Mouse (Mus musculus): ENCODE results near the gene Atp5s.

Gene Atp5s

DNA sequence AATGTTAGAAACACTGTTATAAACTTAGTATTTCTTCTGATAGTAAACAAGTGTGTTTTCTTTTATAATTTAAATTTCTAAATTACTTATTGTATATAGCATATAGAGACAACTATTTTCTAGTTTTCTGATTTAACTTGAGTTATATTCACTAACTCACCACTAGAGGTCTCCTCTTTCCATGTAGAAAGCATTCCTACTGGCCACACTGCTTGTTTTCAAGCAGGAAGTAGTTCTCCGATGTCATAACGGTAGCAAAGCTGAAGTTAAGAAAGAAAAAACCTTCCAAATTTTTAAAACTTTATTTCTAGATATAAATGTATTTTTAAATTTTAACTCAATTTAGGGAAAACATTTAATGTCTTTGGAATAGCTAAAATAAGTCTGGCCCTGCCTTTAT, 8.8 kb downstream of the Atp5s start:
- no peak for DNase-seq

DNA sequence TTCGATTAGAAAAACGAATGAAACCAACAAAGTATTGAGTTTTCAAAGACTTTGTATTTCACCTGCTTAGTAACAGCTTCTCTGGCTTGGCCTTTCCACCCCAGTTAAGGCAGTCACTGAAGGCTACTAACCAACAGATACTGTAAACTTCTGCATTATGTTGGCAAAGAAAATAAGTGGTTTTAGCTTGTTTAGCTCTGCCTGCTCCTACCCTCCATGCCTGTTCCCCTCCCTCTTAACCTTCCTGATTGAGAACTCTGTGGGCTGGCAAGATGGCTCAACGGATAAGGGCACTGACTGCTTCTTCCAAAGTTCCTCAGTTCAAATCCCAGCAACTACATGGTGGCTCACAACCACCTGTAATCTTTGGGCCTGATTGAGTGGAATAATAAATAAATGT, 9.2 kb downstream of the Atp5s start:
- peak; percentile 12 for DNase-seq

DNA sequence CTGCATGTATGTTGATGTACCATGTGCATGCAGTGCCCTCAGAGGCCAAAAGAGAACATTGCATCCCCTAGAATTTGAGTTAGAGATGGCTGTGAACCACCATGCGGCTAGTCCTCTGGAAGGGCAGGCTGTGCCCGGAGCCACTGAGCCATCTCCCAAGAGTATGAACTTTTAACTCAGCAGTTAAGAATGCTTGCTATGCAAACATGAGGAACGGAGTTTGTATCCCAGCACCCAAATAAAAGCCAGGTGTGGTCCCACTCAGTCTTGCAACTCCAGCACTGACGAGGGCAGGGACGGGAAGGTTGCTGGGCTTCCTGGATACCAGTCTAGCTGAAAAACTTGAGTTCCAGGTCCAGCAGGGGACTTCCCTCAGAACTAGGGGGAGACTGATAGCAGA, 17.2 kb downstream of the Atp5s start:
- DNase-seq = no peak

DNA sequence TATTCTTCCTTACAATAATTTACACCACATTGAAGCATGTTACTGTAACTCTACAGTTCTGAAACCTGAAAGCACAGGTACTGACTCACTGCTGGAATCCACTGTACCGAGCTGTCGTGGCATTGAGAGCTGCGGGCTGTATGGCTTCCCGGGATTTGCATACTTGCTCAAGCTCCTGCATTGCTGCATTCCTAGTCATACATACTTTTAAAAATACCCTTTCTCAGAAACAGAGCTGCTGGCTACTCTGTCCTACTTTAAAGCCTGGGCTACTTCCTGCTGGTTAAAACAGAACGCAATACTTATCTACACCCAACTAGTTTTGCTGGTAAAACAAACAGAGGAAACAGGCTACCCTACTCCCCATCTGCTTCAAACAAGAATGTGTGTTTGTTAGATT, 19.4 kb downstream of the Atp5s start:
- no peak for DNase-seq

DNA sequence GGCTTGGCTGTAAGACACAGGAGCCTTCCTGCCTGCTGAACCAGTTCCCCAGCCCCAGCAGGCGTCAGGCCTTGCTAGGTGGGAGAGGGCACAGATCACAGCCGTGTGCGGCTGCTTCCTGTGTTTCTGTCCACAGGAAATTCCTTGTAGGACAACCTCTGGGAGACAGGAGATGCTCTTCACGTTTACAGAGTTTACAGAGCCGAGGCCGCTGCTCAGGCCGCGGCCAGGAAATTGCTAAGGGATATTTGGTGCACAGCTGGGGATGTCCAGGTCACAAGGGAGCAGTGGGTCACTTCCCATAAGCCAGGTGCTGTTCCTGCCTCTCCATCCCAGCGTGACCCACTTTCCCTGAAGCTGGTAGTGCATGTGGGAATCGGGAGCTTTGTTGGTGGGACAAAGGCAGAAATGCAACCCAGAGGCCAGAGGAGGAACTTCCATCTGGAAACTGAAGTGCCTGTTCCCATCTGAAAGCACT, 27.2 kb downstream of the Atp5s start:
- no peak for DNase-seq

DNA sequence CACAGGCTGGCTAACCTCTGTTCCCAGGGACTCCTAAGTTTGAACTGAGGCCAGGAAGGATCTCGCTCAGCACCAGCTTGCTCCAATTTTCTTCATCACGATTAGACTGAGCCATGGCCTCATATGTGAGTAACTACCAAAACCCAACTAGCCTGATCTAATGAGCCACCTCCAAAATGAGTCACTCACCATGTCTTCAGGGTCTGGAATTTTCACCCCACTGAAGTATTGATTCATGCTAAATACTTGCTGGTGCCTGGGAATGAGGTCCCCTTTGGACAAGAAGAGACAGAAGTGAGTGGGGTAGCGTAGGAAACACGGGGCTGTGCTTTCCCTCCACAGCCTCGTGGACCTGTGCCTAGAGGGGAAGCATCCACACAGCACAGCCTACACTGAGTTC, 29.2 kb downstream of the Atp5s start:
- no peak for DNase-seq

DNA sequence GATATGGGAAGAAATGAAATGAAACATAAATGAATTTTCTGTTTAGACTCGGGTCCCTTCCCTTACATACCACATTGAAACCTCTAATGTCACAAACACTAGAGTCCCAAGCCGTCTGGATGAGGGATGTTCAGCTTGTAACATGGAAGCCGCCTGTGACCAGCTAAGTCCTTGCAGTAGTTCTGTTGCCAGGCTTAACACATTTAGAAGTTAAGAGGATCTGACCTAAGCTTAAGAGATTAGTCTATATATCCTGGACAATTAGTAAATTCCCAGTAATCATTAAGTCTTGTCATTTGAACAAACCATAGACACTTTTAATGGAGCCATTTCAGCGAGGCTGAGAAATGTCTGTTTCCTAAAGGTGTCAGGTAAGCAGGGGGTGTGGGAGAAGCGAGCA, 31.3 kb downstream of the Atp5s start:
- no peak for DNase-seq

DNA sequence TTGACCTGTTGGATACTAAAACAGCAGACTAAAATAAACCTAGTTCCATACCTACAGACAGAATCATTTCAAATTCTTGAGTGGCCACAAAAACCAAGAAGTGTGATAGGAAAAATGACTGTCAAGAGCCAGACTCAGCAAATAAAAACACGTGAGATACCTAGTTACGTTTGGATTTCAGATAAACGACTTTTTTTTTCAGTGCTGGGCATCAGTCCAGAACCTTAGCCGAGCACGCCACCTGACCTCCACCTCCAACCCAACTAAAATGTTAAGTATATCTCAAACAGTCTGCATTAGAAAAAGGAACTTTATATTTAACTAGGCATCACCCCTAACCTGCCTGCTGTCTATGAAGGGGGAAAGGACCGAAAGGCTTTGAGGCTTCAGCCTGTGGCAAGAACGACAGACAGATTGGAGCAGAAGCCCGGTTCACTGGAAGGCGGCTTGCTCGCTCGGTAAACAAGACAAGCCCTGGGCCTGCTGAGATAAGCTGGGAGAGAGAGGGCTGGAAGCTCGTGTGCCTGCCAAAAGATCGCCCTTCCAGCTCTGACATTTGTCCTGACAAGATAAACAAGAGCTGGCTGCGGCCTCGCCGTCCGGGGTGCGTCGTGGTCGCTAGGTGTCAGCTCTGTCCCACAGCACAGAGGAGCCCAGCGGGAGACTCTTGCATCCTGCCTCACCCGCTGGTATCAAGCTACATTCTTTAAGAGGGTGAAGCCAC, 32.8 kb downstream of the Atp5s start:
- peak; percentile 76 for DNase-seq

DNA sequence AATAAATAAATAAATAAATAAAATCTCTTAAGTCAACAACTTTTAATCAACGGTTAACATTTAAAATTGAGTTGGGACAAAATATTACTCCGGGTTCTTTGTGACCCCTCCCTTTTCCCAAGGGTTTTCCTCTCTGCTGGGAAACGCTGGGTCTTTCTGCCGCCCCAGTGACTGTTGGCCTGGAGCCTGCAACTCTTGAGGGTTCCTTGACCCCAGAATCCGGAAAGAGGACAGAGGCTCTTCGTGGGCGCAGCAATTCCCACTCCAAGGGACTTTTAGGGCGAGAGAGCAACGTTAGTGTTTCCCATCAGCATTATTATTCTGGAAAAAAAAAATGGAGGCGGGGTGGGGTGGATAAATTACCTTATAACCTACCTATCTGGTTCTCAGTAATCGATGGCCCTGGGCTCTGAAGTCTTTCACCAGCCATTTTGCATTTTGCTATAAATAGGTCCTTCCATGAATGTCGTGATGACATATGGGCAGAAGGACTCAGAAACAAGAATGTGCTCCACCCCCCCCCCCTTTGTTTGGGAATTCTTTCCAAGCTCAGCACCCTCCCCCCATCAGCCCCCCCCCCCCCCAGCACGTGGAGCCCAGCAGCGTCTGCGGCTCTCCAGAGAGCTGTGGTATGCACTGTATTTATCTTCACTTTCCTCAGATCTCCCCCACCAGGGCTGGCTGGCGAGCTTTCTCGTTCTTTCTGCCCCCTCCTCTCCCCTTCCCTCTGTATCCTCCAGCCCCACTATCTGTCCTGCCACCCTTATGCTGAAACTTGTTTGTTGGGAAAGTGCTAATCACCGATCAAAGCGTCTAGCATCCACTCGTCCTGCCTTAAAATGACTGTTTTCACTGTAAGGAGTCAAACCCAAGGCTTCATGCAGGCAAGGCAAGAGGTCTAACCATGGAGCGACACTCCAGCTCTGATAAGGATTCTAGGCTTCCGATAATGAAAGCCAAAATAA, 33.8 kb downstream of the Atp5s start:
- no peak for DNase-seq

DNA sequence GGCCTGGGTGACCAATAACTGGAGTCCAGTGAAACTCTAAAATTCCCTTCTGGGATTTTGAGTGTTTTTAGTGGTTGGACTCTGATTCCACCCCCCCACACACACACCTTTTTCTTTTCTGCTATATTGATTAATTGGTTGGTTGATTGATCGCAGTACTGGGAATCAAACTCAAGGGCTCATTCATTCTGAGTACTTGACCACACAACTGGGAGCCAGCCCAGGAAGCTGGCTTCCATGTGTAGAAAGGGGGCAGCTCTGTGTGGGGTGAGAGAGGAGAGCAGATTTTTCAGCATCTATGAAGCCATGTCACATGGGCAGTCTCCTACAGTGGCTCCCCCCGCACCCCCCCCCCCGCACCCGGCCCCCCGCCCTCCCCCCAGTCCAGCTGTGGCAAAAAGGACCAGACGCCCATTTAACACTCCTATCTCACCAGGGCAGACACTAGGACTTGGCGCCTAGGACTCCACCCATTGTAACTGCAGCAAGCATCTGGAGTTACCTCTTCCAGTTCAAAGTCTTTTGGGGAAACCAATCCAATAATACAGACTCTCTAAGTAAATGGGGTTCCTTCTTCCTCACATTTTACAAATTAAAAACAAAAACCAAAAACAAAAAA, 34.6 kb downstream of the Atp5s start:
- DNase-seq = no peak

DNA sequence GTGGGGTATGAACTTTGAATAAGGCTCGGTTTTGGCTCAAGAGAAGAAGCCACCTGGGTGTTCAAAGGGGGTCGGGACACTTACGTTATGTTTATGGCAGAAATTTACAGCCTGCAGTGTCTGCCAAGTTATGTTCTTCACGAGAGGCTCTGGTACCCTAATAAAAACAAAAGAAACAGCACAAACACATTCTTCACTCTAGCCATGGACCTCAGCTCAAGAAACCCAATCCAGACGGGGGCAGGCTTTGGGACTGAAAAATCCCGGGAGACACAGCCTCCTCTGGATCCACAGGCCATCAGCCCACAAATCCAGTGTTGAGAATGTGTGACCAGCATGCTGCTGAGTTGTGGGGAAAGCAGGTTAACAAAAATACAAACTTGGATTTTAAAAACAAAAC, 35.3 kb downstream of the Atp5s start:
- no peak for DNase-seq

DNA sequence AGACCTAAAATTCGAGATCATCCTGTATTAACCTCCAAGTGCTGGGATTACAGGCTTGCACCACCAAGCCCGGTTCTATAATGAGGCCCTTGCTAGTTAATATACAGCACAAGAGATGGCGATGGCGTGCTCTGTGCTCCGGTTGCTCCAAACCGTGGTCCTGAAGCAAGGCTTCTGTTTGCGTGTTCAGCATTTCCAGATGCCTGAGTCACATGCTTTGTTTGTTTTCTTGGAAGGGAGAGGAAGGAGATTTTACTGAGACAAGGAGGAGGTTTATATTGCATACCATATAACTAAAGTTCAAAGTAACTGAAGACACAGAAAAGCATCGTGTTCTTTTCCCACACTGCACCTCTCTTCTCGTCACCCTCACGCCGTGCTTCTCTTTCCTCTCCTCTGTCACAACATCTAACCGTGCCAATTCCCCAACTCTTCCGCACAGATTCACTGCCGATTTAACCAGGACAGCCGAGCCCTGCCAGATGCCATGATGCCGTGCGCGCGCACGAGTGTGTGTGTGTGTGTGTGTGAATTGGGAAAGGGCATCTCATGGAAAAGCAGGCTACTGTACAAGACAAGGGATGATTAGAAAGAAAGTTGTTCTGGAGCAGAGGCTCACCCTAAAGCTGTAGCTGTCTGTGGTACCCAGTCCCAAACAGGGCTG, 36.1 kb downstream of the Atp5s start:
- no peak for DNase-seq

DNA sequence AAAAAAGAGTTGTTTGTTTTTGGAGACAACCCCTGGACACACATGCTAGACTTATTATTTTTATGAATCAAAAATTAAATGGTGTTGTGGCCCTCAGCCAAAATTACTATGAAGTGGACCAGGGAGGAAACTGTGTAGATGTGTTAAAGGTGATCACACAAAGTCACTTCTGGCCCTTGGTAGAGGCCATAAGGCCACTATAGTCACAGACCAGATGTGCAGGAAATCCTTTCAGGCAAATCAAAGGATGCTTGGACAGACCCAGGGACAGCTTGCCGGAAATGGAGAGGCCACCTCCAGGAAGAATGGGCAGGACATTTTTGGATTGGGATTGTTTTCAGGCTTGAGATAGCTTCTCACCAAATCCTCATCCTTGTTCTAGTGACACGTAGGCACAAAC, 36.9 kb downstream of the Atp5s start:
- no peak for DNase-seq

DNA sequence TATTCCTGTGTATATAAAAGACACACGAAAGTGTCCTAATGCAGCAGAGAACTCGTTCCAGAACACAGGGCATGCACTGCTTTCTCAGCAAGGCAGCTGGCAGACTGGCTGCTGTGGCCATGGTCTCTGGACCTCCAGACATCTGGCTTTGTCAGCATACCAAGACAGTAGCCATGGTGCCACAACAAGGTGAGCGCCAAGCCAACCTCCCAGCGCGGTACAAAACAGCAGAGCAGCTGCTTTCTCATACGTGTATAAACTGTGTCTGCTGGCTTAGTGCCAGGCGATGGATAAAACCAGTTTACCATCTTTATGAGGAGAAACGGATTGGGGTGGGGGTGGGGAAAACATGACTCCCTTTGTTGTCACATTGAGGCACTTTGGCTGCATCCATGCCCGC, 40.8 kb downstream of the Atp5s start:
- DNase-seq = no peak

DNA sequence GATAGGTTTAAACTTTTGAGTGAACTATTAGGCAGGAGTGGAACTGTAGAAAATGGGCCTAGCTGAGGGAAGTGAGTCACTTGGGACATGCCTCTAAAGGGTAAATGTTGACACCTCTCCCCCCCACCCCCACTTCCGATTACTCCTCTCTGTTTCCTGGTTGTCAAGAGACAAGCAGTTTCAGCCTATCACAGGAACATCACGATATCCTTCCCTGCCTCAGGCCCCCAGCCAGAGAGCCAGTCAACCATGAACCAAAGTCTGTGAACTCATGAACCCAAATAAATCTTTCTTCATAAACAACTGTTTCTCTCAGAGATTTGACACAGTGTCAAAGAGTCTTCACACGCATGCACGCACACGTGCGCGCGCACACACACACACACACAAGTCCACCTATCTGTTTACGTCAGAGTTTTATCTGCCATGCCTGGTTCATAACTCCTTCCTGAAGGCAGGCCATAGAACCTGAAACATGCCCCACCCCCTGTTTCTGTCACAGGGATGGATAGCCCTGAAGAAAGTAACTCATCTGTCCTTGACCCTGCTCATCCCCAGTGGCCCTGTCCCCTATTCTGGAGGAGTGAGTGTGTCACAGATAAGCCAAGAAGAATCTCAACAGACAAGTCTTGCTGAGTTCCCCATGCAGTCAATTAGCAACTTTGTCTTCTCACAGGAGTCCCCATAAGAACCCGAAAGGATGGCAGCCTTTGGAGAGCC, 41.6 kb downstream of the Atp5s start:
- no peak for DNase-seq

DNA sequence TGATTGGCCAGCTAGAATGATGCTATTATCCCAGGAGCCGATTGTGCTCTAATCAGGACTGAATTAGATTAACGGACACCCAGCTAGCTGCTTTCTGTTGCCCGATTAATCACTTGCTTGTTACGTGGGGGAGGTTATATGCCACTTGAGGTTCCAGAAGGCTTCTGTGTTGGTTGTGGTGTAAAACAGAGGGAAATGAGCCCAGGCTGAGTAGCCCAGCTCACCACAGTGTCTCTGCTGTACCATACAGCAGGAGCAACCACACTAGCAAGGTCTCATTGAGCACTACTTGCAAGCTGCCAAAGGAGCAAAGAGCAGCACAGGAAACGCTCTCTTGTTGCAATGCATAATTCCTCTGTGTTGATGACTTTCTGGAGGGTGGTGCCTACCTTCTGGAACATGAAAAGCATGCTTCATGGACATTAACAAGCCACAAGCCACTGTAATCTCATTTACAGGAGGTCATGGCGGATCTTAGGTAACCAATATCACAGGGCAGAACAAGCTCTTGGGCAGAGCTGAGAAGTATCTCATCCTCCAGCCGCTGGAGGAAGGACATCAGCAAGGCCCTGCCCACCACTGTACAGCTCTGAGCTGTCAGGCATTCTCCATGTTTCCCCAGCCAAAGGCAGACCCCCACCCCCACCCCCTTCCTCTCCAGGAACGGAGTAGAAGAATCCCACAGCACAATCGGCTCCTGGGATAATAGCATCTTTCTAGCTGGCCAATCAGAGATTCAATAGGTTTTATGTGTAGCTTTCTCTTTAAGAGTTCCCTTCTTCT, 42.9 kb downstream of the Atp5s start:
- DNase-seq = no peak

DNA sequence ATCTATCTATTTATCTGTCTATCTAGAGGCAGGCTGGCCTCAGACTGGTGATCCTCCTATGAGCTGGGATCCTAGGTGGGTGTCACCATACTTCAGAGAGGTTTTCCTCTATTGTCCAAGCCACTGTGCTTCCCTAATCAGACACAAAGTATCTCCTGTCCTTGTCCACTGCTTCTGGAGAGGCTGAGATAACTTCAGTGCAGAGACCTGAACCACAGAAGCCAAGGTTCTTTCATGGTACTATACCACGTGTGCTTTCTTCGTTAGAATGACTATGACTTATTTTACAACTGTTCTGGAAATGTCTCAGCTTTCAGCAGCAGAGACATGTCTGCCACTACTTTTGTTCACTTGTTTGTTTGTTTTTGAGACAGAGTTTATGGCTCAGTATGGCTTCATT, 44.1 kb downstream of the Atp5s start:
- DNase-seq = no peak

DNA sequence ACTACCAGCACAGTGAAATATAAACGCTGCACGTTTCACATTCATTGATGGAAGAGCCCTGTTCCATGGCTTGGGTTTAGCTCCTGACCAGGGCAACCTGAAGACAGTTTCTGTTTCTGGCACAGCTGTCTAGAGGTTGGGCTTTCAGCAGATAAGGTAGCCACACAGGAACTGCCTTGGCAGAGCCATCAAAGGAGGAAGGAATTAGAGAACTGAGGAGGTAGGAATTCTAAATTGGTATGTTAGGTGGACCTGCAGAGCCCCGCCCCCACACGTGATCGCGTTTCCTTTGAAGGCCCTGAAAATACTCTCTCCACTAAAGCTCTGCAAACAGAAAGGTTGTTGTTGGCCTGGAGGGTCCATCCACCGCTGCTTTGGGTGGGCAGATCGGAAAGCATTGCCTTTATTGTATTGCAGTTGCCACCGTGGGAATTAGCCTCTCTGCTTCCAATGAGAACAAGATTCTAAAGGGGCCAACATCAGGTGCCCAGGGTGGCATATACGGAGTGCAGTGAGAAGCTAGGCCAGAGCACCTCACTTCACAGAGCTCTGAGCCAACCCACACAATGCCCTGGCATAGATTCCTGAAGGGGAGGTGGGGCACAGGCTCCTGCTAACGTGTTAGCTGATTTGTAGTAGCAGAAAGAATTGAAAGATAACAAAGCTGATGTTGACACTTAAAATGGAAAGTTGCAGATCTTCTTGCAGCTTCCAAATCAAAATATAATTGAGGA, 52.0 kb downstream of the Atp5s start:
- DNase-seq = peak; percentile 14

DNA sequence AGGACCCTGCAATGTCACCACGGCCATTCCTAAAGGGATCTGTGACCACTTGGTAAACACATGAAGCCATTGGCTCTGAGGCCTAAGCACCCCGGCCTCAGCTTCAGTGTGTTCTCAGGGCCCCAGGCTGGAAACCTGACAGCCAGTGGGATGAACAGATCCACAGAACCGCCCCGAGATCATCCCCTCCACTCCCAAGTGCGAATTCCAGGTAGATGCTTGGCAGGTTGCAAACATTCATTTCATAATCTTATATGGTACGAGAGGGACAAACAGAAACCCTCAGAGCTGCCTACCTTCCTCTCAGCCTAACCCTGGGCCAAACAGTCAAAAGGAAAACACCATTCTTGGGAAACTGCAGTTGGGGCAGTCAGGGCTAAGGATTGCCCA, 52.6 kb downstream of the Atp5s start:
- DNase-seq = no peak

DNA sequence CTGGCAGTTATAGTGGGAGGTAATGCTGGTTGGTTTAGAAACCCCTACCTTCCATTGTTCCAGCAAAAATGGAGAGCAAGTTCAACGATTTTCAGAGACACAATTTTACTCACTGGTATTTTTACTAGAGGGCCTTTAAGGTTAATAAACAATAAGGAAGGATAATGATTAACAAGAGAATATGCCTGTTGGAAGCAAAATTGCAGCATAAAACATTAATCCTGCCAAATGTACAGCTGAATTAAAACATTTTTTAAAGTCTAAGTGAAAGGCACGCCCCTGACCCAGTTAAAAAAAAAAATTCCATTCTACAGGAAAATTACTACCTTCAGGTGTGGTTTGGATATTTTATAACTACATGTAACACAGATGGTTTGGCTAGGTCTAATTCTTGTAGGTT, 53.2 kb downstream of the Atp5s start:
- no peak for DNase-seq

DNA sequence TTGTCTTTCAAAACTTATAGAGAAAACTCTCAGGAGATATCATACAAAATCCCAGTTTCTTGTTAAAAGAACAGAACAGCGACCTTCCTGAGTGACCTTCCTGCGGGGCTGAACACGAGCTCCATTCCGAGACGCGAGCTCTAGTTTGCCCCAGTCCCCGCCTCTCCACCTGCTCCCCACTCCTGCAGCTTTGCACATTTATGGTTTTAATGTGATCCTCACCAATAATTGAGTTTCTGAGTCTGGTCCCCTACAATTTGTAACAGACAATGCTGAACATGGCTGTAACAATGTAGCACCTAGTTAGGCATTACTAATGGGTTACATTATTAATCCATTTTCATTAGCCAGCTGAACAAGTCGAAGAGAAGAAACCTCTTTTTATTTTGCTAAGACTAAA, 56.7 kb downstream of the Atp5s start:
- DNase-seq = no peak
